Mouse (Mus musculus): ENCODE results near the gene Slc7a8. TPM values are rescaled to one million over a fixed set of nuclear protein-coding genes. Genes with fewer than 3 reads are reported as not detected.

The Slc7a8 gene
- total RNA-seq, 2 experiments from 2014 or later: 0.13 TPM; not detected in 1

- peak; percentile 85 for ATAC-seq (replicated peaks; ENCODE audit: low FRiP score, low TSS enrichment, poor library complexity, severe bottlenecking)
These were observed 35.7 kb downstream of the Slc7a8 start for GRCm38 (mm10) chr14:54746038-54746437.

- ATAC-seq (replicated peaks; ENCODE audit: low FRiP score, low TSS enrichment, poor library complexity, severe bottlenecking): no peak
These were observed 37.3 kb downstream of the Slc7a8 start for GRCm38 (mm10) chr14:54744473-54744872.

DNA sequence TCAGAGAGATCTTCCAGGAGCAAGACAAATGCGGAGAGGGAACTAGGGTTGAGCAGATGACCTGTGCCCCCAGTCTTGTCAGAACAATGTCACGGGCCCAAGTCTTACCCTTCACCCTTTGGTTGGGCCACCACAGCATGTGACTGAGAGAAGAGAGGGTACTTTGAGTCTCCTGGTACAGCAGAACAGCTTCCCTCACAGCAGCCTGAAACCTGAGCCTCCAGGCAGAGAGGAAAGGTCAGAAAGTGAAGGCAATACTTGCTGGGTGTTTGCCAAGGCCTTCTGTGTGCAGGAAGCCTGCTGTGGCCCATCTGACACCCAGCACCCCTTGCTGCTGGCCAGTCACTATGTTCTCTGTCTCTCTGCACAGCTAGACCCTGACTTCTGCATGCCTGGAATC, 39.4 kb downstream of the Slc7a8 start:
- no peak for ATAC-seq (replicated peaks; ENCODE audit: low FRiP score, low TSS enrichment, poor library complexity, severe bottlenecking)

GRCm38 (mm10) chr14:54741721-54742120, 40.0 kb downstream of the Slc7a8 start:
- no peak for ATAC-seq (replicated peaks; ENCODE audit: low FRiP score, low TSS enrichment, poor library complexity, severe bottlenecking)

GRCm38 (mm10) chr14:54737634-54738033, 44.1 kb downstream of the Slc7a8 start:
- ATAC-seq (replicated peaks; ENCODE audit: low FRiP score, low TSS enrichment, poor library complexity, severe bottlenecking): no peak

DNA sequence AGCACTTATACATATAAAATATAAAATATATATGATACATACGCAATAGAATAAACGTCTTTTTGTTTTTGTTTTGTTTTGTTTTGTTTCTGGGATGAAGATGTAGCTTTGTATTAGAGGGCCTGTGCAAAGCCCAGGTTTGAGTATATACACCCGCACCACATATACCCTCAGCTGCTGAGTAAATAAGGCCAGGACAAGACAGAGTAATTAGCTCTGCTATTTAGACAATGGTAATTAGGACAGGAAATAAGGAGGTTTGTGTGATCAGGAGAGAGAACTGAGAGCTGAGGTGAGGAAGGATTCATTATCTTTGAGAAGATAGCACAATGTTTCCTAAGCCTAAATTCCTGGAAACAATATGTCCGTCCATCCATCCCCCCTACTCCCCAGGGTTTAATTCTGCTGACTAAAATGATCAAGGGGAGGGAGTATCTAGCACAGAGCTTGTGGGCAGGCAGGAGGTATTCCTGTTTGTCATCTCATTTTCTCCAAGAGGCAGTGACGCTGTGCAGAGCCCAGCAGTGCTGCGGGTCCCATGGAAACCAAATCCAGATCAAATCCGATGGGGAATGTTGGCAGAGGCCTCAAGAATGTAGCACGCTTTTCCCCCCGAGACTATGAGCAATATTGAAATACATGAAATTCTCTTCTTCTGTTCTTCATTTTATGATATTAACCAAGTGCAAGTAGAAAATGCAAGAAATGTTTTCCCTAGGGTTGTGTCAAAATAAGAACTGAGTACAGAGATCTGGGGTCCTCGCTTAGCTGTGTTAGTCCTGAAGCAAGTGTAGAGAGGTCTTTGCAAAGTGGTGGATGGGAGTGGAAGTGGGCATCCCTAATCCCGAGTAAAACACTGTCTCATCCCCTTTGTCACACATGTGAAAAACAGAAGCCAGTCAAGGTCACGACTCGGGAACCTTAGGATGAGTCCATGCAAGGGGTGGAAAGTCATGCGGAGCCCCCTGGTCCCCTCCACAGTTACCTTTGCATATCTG, 44.9 kb downstream of the Slc7a8 start:
- no peak for ATAC-seq (replicated peaks; ENCODE audit: low FRiP score, low TSS enrichment, poor library complexity, severe bottlenecking)

GRCm38 (mm10) chr14:54735221-54735620, 46.5 kb downstream of the Slc7a8 start:
- ATAC-seq (replicated peaks; ENCODE audit: low FRiP score, low TSS enrichment, poor library complexity, severe bottlenecking): no peak

DNA sequence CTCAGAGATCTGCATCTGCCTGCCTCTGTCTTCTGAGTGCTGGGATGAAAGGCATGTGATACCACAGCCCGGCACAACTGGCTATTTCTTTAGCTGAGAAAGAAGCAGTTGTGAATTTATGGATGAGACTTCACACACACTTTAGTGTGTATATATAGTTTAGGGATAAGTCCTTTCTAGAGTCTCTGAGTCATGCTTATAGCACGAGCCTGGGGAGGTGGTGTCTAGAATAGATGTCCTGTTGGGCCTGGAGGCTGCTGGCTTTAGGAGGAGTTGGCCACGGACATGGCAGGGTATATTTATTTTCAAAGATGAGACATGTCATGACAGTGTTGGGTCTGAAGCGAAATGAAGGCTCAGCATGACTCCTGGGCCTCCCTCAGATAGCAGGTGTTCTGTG, 47.7 kb downstream of the Slc7a8 start:
- no peak for ATAC-seq (replicated peaks; ENCODE audit: low FRiP score, low TSS enrichment, poor library complexity, severe bottlenecking)

DNA sequence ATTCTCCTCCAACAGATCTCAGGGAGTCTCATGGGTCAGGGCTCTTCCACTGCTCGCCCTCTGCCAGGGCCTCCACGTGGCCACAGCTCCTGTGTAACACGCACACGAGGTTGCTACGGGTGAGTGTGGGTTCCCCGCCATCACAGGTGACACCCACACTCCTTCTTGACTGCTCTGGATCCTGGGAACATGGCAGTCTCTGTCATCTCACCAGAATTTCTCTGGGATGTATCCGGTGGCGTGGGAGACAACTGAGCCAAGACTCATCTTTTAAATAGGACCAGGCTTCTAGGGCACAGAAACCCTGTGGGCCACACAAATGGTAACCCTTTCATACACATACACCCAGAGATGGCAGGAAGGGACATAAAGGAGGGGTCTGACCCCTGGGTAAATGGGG, 49.5 kb downstream of the Slc7a8 start:
- ATAC-seq (replicated peaks; ENCODE audit: low FRiP score, low TSS enrichment, poor library complexity, severe bottlenecking): no peak

- no peak for ATAC-seq (replicated peaks; ENCODE audit: low FRiP score, low TSS enrichment, poor library complexity, severe bottlenecking)
These were observed 51.4 kb downstream of the Slc7a8 start for GRCm38 (mm10) chr14:54730305-54730704.

DNA sequence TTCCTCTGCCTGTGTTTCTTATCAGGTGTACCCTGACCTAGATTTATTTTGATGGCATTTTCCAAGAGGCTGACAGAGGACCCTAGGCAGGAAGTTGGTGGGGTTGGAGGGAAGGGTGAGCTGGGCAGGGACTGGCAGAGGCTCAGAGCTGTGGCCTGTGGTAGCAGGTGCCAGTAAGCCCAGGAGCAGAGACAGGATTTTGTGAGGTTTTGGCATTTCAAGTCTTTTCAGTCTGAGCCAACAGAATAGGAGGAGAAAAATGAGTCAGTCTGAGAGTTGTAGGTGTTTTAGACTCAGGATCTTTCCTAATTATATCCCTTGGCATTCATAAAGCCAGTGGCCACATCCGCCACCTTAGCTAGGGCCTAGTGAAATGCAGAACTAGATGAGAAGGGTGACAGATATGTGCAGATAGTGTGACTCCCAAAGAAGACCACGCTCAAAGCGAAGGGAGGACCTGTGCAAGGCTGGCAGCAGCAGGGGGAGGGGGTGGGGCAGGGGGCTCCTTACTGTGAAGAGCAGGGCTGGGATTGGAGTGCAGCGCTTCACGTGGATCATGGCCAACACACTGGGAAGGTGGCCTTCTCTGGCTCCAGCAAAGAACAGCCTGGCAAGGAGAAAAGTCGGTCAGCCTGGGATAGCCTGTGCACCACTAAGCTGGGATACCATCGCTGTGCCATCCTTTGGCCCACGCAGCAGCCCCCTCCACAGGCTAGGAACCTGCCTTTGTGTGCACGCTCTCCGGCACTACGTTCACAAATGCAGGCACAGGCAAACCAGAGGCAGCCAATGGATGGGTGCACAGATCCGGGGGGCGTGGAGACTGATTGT, 52.7 kb downstream of the Slc7a8 start:
- no peak for ATAC-seq (replicated peaks; ENCODE audit: low FRiP score, low TSS enrichment, poor library complexity, severe bottlenecking)

DNA sequence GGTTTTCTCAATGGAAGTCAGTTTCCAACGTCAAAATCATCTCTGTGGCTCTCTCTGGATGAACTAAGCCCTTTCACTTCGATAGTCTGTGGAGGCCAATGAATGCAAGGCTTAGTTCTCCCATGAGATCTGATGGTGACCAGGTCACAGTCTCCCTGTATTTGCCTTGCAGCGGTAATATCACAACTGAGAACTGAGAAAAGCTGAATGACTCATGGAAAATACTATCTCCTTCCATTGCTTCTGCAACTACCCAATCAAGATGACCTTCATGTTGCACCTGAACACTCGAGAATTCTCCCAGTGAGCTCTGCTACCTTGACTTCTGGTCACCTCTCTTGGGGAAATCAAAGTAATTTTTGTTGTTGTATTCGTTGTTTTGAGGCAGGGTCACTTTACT, 54.2 kb downstream of the Slc7a8 start:
- ATAC-seq (replicated peaks; ENCODE audit: low FRiP score, low TSS enrichment, poor library complexity, severe bottlenecking): no peak

DNA sequence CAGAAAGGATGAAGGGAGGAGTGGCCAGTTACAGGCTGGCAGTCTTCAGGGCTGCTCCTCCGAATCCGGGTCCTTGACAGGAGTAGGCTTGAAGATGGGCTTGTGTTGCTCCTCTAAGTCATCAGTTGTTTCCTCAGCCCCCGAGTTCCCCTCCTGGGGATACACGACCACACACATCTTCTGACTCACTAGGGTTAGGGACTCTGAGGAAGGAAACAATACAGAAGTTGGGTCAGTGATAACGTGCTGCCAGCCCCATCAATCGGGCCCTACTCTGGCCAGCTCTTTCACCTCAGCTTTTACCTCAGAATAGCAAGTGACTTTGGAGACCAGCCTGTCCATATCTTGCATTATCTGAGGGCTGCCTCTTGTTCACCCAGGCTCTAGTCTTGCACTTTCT, 57.7 kb downstream of the Slc7a8 start:
- ATAC-seq (replicated peaks; ENCODE audit: low FRiP score, low TSS enrichment, poor library complexity, severe bottlenecking): no peak

- no peak for ATAC-seq (replicated peaks; ENCODE audit: low FRiP score, low TSS enrichment, poor library complexity, severe bottlenecking)
These were observed 60.0 kb downstream of the Slc7a8 start for GRCm38 (mm10) chr14:54721711-54722110.

DNA sequence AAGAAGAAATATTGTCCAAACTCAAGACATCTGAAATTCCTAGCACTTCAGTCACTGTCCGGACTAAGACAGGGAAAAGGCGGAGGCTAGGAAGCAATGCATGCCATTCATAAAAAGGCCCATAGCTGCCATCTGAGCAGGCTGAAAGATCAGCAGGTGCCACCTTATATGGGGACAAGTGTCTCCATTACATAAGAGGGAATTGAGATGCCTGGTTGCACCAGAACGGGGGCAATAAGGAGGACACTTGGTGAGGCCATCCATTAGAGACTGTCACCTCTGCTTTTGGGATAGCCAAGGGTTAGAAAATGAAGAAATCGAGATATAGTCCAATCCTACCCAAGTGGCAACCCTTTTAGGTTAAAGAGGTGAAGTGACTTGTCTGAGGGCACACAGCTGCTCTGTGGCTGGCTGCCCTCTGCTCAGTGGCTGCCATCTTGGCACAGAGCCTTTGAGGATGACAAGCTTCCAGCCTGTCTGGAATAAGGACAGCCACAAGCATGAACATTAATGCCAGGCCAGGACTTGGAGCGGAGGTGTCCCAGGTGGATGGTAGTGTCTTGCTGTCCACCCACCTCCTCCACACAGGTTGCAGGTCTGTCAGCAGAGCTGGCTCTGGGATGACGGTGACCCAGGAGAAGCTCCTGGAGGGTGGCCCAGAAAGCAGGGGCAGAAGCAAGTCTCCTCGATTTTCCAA, 60.9 kb downstream of the Slc7a8 start:
- ATAC-seq (replicated peaks; ENCODE audit: low FRiP score, low TSS enrichment, poor library complexity, severe bottlenecking): no peak

GRCm38 (mm10) chr14:54720041-54720440, 61.7 kb downstream of the Slc7a8 start:
- ATAC-seq (replicated peaks; ENCODE audit: low FRiP score, low TSS enrichment, poor library complexity, severe bottlenecking): no peak

DNA sequence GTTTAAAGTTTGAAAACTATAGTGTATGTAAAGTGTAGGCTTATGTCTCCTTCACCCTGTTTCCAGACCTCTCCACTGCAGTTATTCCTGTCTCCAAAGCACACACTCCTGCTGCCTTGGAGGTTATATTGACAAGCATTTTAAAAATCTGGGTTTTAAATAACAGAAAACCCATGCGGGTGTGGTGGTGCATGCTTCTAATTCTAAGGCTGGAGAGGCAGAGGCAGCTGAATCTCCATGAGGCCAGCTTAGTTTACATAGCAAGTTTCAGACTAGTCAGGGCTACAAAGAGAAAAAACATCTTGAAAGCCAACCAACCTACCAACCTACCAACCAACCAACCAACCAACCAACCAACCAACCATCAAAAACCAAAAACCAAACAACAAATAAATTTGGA, 66.3 kb downstream of the Slc7a8 start:
- ATAC-seq (replicated peaks; ENCODE audit: low FRiP score, low TSS enrichment, poor library complexity, severe bottlenecking): no peak

DNA sequence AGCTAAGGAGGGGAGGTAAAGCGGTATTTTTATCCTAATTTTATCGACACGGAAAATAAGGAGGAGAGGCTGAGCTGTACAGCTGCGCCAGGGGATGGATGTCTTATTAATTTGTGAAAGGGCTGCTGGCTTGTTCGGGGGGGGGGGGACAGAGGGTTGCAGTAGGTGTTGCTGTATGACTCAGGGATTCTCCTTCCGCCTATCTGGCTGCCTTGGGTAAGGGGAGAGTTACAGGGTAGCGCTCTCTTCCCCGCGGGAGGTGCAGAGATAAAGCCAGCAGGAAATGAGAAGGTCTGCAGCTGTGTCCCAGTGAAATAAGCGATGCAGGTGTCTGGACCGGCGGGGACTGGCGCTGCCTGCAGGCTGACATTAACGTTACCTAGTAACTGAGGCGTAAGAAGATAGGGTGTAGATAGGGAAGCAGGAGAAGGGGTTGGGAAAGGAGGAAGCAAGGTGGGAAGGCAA, 67.1 kb downstream of the Slc7a8 start:
- ATAC-seq (replicated peaks; ENCODE audit: low FRiP score, low TSS enrichment, poor library complexity, severe bottlenecking): peak; percentile 60

DNA sequence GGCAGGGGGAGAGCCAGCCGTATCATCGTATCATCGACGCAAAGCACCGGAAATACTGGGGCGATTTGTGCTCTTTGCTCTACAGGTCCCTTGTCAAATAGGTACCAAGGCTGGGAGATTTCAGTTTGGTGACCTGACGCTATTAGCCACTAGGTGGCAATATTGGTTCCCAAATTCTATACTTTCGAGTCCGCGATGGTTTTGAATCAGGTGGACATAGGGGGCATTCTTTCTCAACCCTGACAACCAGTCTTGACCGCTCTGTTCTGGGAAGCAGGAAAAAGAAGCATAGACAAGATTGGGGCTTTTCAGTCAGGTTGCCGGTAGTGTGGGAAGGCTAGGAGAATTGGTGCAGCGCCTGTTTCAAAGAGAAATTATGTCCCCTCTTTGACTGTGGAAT, 67.6 kb downstream of the Slc7a8 start:
- peak; percentile 49 for ATAC-seq (replicated peaks; ENCODE audit: low FRiP score, low TSS enrichment, poor library complexity, severe bottlenecking)

- no peak for ATAC-seq (replicated peaks; ENCODE audit: low FRiP score, low TSS enrichment, poor library complexity, severe bottlenecking)
These were observed 68.9 kb downstream of the Slc7a8 start for GRCm38 (mm10) chr14:54712861-54713260.

Measured in megakaryocyte-erythroid progenitor cell, adult 5-6 weeks (primary cell).